Mouse (Mus musculus) spleen, adult 2 months (tissue): ENCODE measurements around the gene Wfdc1. TPM values are rescaled to one million over a fixed set of nuclear protein-coding genes. Genes with fewer than 3 reads are reported as not detected.

Experiments
- DNase-seq, 2 experiments: peaks; one replicate each; pipeline versions ENCODE4 v3.0.0 to v3.0.0-alpha.2; 2012 to 2021; ENCODE audit warnings: low spot score in 2 of 2, low read depth in 1 of 2
- H3K27ac ChIP-seq: fragments of 200-500 bp; 2 replicates; pipeline ENCODE4 v1.5.1; 2012; ENCODE audit warnings: low read length, inconsistent platforms; ENCODE audit not compliant: insufficient read depth
- H3K27me3 ChIP-seq: fragments of 200-500 bp; 2 replicates; pipeline ENCODE4 v1.6.1; 2012; ENCODE audit warnings: mild to moderate bottlenecking, moderate library complexity, low read length, inconsistent platforms; ENCODE audit not compliant: control insufficient read depth, insufficient read depth
- H3K36me3 ChIP-seq: fragments of 200-500 bp; 2 replicates; pipeline ENCODE4 v1.6.1; 2012; ENCODE audit warnings: mild to moderate bottlenecking, low read length, inconsistent platforms; ENCODE audit not compliant: control insufficient read depth, insufficient read depth
- H3K4me1 ChIP-seq: fragments of 200-500 bp; 2 replicates; pipeline ENCODE4 v1.6.1; 2011; ENCODE audit warnings: inconsistent platforms; ENCODE audit not compliant: control insufficient read depth, insufficient read depth, insufficient read length
- H3K4me3 ChIP-seq: fragments of 200-500 bp; 2 replicates; pipeline ENCODE4 v1.5.1; 2011; ENCODE audit warnings: mild to moderate bottlenecking, inconsistent platforms; ENCODE audit not compliant: insufficient read depth, insufficient read length; ENCODE audit errors: extremely low read depth
- CTCF ChIP-seq: fragments of 200-500 bp; IDR thresholded peaks from 2 replicates; pipeline ENCODE4 v1.5.1; 2011; ENCODE audit warnings: mild to moderate bottlenecking, inconsistent platforms; ENCODE audit not compliant: insufficient read depth, insufficient read length, insufficient replicate concordance; ENCODE audit errors: extremely low read depth
- POLR2A ChIP-seq: fragments of 200-500 bp; IDR thresholded peaks from 2 replicates; pipeline ENCODE4 v1.6.1; 2011; ENCODE audit warnings: low read depth, low read length, inconsistent platforms
- WGBS: fragments of 180-500 bp; shearing (Covaris S2); methylation state at CpG from one replicate; pipeline ENCODE4 v1.1.7; 2018; 5-methylcytosine and 5-hydroxymethylcytosine counted together
- polyA plus RNA-seq: library from polyadenylated mRNA; depleted of rRNA; stranded (reverse); fragments of >200 nt; gene quantifications from 2 replicates; pipeline ENCODE4 v1.2.3, GENCODE M21; 2012

Gene Wfdc1
- polyA plus RNA-seq, 1 experiment: 5.8 TPM

DNA sequence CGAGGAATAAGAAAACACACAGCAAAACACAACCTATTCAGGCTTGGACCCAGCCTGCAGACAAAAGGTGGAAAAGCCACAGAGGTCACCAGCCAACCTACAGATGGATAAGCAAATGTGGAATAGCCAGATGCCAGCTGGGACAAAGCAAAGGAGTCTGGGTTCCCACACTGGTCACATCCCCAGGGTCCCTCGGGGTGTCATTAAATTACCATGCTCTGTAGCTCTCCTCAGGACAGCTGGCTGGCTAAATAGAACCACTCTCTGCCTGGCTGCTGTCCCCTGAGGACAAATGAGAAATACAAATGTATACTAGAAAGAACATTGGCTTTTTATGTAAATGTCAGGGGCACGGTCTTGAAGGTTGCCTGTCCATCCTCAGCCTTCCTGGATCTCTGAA, 35.3 kb upstream of the Wfdc1 start:
- TF ChIP-seq POLR2A: no peak
- TF ChIP-seq CTCF: no peak
- no peak for DNase-seq
- no peaks in the 10 kb centered on the region for H3K4me1 ChIP-seq
- no peaks in the 10 kb centered on the region; the same call in 1 of the 2 replicates for H3K27me3 ChIP-seq
- no peak overlapping the region for H3K27ac ChIP-seq
- no peaks in the 10 kb centered on the region for H3K36me3 ChIP-seq
- no peak overlapping the region for H3K4me3 ChIP-seq
- 55% methylated on average over 3 of the region's 3 CpGs for WGBS

DNA sequence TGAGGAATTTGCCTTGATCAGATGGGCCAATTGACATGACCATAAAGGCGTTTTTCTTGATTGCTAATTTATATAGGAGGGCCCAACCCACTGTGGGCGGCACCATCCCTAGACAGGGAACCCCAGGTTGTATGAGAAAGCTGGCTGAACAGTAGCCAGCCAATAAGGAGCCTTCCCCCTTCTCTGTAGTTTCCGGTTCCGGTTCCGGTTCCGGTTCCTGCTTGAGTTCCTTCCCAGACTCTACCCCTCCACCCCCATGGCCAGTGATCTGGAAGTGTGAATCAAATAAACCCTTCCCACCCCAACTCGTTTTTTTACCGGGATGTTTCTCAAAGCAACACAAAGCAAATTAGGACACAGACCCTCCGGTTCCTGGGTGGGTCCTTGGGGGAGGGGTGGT, 33.9 kb upstream of the Wfdc1 start:
- WGBS: 80% methylated on average over 9 of the region's 9 CpGs
- Histone ChIP-seq H3K27me3 (no peaks in the 10 kb centered on the region; the same call in 1 of the 2 replicates), H3K4me3 (no peak overlapping the region), H3K4me1 (no peaks in the 10 kb centered on the region), H3K36me3 (no peaks in the 10 kb centered on the region), H3K27ac (no peak overlapping the region)
- no peak for TF ChIP-seq CTCF
- no peak for TF ChIP-seq POLR2A
- no peak for DNase-seq

DNA sequence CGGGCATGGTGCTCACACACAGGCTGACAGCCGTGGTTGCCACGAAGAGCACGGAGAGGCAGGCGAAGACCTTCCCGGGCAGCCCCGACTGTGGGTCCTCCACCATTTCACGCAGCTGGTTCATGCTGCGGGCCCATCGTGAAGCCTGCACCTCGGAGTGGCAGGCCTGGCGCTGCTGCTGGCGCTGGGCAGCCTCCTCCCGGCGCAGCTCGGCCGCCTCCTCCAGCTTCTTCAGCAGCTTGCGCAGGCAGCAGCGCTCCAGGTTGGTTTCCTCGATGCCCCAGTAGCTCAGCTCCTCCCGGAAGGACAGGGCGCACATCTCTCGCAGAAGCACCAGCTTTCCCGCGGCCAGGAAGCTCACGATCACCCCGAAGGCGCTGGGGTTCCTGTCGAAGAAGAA, 33.3 kb upstream of the Wfdc1 start:
- no peak for TF ChIP-seq POLR2A
- TF ChIP-seq CTCF: no peak
- no peaks in the 10 kb centered on the region for H3K36me3 ChIP-seq
- no peaks in the 10 kb centered on the region for H3K4me1 ChIP-seq
- no peaks in the 10 kb centered on the region; the same call in 1 of the 2 replicates for H3K27me3 ChIP-seq
- no peak overlapping the region for H3K27ac ChIP-seq
- WGBS: 56% methylated on average over 29 of the region's 29 CpGs
- DNase-seq: no peak
- H3K4me3 ChIP-seq: no peak overlapping the region

DNA sequence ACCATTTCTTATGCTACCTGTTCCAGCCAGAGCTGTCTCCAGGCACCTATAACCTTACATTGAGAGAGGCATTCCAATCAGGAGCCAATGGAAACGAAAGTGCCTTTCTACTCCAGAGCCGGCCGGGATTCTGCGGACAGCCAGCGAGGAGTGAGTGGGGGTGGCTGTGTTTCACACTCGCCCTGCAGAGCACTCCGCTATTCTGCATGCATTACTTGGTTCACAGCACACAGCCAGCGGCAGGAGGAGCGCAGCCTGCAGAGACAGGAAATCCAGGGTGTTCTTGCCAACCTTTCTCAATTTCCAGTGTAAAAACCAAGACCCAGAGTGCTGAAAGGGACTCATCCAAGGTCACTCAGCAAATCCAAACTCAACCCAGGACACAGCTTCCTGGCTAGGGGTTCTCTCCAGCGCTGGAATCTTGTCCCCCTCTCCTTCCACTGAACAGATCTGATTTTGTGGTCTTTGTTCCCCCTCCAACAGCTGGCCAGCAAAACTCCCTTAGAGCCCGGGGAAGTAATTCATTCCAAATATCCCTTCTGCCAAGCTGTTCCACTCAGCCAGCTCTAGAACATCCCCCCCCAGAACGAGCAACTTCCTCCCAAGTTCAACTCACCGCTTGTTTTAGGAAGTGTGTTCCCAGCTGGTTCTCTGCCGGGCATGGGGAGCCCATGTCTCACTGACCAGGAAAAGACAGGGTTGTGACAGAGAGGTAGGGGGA, 31.4 kb upstream of the Wfdc1 start:
- 31% methylated on average over 14 of the region's 14 CpGs for WGBS
- no peaks in the 10 kb centered on the region; the same call in 1 of the 2 replicates for H3K27me3 ChIP-seq

DNA sequence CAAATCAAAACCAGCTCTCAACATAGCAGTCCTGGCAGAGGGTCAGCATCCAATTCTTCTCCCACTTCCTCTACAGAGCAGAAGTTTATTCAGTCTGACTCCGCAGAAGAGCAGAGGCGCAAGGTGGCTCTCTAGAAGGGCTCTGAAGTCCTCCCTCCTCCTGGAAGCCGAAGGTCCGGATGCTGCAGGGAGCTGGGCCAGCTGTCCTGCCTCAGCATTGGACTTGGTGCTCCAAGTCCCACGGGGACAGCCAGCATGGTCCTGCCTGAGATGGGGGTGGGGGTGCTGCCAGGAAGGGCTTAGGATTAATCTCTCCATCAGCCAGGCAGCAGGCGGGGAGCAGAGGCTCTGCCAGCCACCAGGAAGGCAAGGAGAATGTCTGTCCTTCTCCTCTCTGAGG, 30.8 kb upstream of the Wfdc1 start, which contains the start of gene Kcng4:
Gene Kcng4, minus strand, starts transcription at position 303 of the 400 bp plus-strand sequence.
- Histone ChIP-seq H3K4me3 (no peak within 1 kb of the TSS), H3K27me3 (no peaks in the 10 kb centered on the region; the same call in 1 of the 2 replicates), H3K4me1 (no peaks in the 10 kb centered on the region), H3K36me3 (no peaks in the 10 kb centered on the region), H3K27ac (no peak within 1 kb of the TSS; the same call in 1 of the 2 replicates)
- WGBS: 25% methylated on average over 6 of the region's 6 CpGs
- DNase-seq: no peak
- TF ChIP-seq POLR2A (no peak), CTCF (no peak)

More for the DNA sequence above, 31.4 kb upstream of the Wfdc1 start:
- no peak overlapping the region for H3K27ac ChIP-seq
- no peak for TF ChIP-seq POLR2A
- no peak for TF ChIP-seq CTCF
- DNase-seq: no peak
- H3K4me3 ChIP-seq: no peak overlapping the region
- no peaks in the 10 kb centered on the region for H3K36me3 ChIP-seq
- no peaks in the 10 kb centered on the region for H3K4me1 ChIP-seq

DNA sequence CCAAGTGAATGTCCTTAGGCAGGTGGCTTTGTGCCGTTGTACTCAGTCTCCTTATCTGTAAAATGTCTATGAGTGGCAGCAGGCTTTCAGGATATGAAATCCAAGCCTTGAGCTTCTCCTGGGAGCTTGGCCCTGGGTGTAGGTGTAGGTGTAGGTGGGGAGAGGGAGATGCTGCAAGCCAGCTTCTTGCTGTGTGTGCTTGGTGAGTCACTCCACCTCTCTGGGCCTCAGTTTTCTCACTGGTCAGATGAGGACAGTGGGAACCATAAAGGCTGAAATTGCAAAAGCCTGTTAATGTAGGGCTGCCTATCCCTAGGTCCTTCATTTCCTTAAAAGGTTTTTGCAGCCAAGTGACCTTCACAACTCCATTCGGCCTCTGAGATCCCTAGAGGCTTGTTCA, 30.2 kb upstream of the Wfdc1 start:
- Histone ChIP-seq H3K36me3 (no peaks in the 10 kb centered on the region), H3K27me3 (no peaks in the 10 kb centered on the region; the same call in 1 of the 2 replicates), H3K4me1 (no peaks in the 10 kb centered on the region), H3K4me3 (no peak overlapping the region), H3K27ac (no peak overlapping the region; the same call in 1 of the 2 replicates)
- no peak for DNase-seq
- WGBS: 76% methylated on average over 2 of the region's 2 CpGs
- TF ChIP-seq CTCF (no peak), POLR2A (no peak)

DNA sequence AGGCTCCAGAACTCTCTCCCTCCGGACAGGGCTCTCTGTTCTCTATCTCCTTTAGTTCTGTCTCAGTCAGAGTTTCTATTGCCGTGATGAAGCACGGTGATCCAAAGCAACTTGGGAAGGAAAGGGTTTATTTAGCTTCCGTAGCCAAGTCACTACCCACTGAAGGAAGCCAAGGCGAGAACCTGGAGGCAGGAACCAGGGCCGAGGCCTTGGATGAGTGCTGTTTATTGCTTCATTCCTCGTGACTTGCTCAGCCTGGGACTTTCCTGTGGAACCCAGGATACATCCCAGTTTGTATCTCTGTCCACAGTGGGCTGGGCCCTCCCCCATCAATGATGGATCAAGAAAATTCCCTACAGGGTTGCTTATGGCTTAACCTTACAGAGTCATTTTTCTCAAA, 29.4 kb upstream of the Wfdc1 start:
- TF ChIP-seq POLR2A (no peak), CTCF (no peak)
- DNase-seq: no peak
- H3K4me3 ChIP-seq: no peak overlapping the region
- H3K27me3 ChIP-seq: no peaks in the 10 kb centered on the region; the same call in 1 of the 2 replicates
- no peaks in the 10 kb centered on the region for H3K36me3 ChIP-seq
- H3K27ac ChIP-seq: no peak overlapping the region
- no peaks in the 10 kb centered on the region for H3K4me1 ChIP-seq
- WGBS: 63% methylated on average over 7 of the region's 7 CpGs
